Mouse (Mus musculus) lung, embryonic 14.5 days (tissue): ENCODE results near the gene Olfr1281. TPM values are rescaled to one million over a fixed set of nuclear protein-coding genes. Genes with fewer than 3 reads are reported as not detected.
"Not testable (repeated sequence)": the region's sequence is repeated elsewhere in the genome, so short reads cannot be mapped to it uniquely, and the experiment has no call there.

ENCODE experiments used
- ATAC-seq: fragments of 200-750 bp; cut with Nextera tagmentation; 2 replicates; pipeline ENCODE4 v1.8.0; 2017; ENCODE audit warnings: mild to moderate bottlenecking, moderate TSS enrichment, moderate library complexity; ENCODE audit not compliant: insufficient read depth
- DNase-seq: peaks from one replicate; pipeline ENCODE4 v3.0.0-alpha.2; 2015
- H3K27ac ChIP-seq: fragments of 300-500 bp; sonication (generic); 2 replicates; pipeline ENCODE4 v1.5.1; 2014; ENCODE audit warnings: low read depth, mild to moderate bottlenecking, moderate library complexity
- H3K27me3 ChIP-seq: fragments of 300-500 bp; sonication (generic); 2 replicates; pipeline ENCODE4 v1.6.1; 2014; ENCODE audit warnings: low read length, control low read depth; ENCODE audit not compliant: insufficient read depth
- H3K36me3 ChIP-seq: fragments of 300-500 bp; sonication (generic); 2 replicates; pipeline ENCODE4 v1.6.1; 2014; ENCODE audit warnings: control low read depth; ENCODE audit not compliant: insufficient read depth
- H3K4me1 ChIP-seq: fragments of 300-500 bp; sonication (generic); 2 replicates; pipeline ENCODE4 v1.6.1; 2014; ENCODE audit warnings: antibody characterized with exemption, control low read depth; ENCODE audit not compliant: insufficient read depth
- H3K4me2 ChIP-seq: fragments of 300-500 bp; sonication (generic); 2 replicates; pipeline ENCODE4 v1.6.1; 2014; ENCODE audit warnings: mild to moderate bottlenecking
- H3K4me3 ChIP-seq: fragments of 300-500 bp; sonication (generic); 2 replicates; pipeline ENCODE4 v1.5.1; 2014; ENCODE audit warnings: low read depth, low read length
- H3K9ac ChIP-seq: fragments of 300-500 bp; sonication (generic); 2 replicates; pipeline ENCODE4 v1.6.1; 2014
- H3K9me3 ChIP-seq: fragments of 300-500 bp; sonication (generic); 2 replicates; pipeline ENCODE4 v1.6.1; 2016; ENCODE audit warnings: low read depth, low read length, control low read depth
- CTCF ChIP-seq: IDR thresholded peaks from 2 replicates; pipeline ENCODE4 v1.5.1; 2016; ENCODE audit warnings: antibody characterized with exemption, low read depth
- WGBS: fragments of 180-500 bp; shearing (Covaris S2); extraction: QIAGEN DNeasy Blood & Tissue Kit; methylation state at CpG from one replicate; pipeline ENCODE4 v1.1.7; 2014; 5-methylcytosine and 5-hydroxymethylcytosine counted together
- polyA plus RNA-seq: library from polyadenylated mRNA; unstranded; fragments of >200 nt; fragmentation: Nextera tagmentation; extraction: Ambion mirVana; gene quantifications from 2 replicates; pipeline ENCODE4 v1.2.1, GENCODE M21; 2014

Olfr1281 gene
- not detected in 2 replicates for polyA plus RNA-seq

GRCm38 (mm10) chr2:111326220-111326619, at the start of gene Olfr1281:
Olfr1281 (plus strand) TSS chr2:111326520.
- Histone ChIP-seq H3K27ac (no peak within 1 kb of the TSS), H3K4me1 (no peaks in the 10 kb centered on the region), H3K4me2 (no peak within 1 kb of the TSS), H3K9me3 (no peaks in the 10 kb centered on the region), H3K9ac (no peak within 1 kb of the TSS), H3K27me3 (no peaks in the 10 kb centered on the region), H3K36me3 (no peaks in the 10 kb centered on the region), H3K4me3 (no peak within 1 kb of the TSS)
- 64% methylated on average over 2 of the region's 2 CpGs for WGBS
- DNase-seq (no peak), ATAC-seq (no peak)
- TF ChIP-seq CTCF, result no peak

DNA sequence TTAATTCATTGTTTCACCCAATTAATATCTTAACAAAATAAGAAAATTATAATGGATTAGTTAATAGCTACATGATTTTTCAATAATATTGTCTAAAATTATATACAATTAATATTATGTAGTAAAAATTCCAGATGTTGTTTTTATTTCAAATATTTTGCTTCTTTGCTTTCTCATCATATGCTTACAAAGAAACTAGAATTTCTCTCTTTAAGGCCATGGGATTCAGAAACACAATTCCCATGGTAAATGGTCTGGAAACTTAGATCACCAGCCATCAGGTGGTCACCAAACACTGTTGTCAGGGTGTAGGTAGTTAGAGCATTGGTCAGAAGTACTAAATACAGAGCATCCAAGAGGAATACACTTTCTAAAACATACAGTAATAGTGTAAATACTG, 36.5 kb upstream of the Olfr1281 start, which contains the start of gene Olfr1278:
Olfr1278 (plus strand) TSS at position 301 of the 400 bp plus-strand sequence.
- H3K27me3 ChIP-seq, result no peaks in the 10 kb centered on the region
- no peak within 1 kb of the TSS for H3K4me2 ChIP-seq
- H3K9me3 ChIP-seq, result no peaks in the 10 kb centered on the region
- no peak for TF ChIP-seq CTCF
- H3K4me3 ChIP-seq, result no peak within 1 kb of the TSS
- no peak within 1 kb of the TSS for H3K9ac ChIP-seq
- no peak for ATAC-seq
- H3K36me3 ChIP-seq, result no peaks in the 10 kb centered on the region
- no peaks in the 10 kb centered on the region for H3K4me1 ChIP-seq
- H3K27ac ChIP-seq, result no peak within 1 kb of the TSS
- no peak for DNase-seq

- no peak for DNase-seq
Measured at GRCm38 (mm10) chr2:111298541-111298940, 27.8 kb upstream of the Olfr1281 start.

GRCm38 (mm10) chr2:111300374-111300773, 25.9 kb upstream of the Olfr1281 start, which contains the start of gene Olfr1279:
Olfr1279 (plus strand) TSS chr2:111300635.
- DNase-seq (no peak), ATAC-seq (no peak)
- H3K36me3 ChIP-seq, result no peaks in the 10 kb centered on the region

More at GRCm38 (mm10) chr2:111298541-111298940, 27.8 kb upstream of the Olfr1281 start:
- Histone ChIP-seq H3K27me3 (no peaks in the 10 kb centered on the region), H3K4me1 (no peaks in the 10 kb centered on the region), H3K4me2 (no peak overlapping the region), H3K36me3 (no peaks in the 10 kb centered on the region), H3K4me3 (no peak overlapping the region), H3K9ac (no peak overlapping the region), H3K27ac (no peak overlapping the region), H3K9me3 (no peaks in the 10 kb centered on the region)
- ATAC-seq, result no peak
- no peak for TF ChIP-seq CTCF

GRCm38 (mm10) chr2:111313717-111314116, 12.6 kb upstream of the Olfr1281 start, which contains the start of gene Olfr1280:
Olfr1280 (plus strand) TSS chr2:111314017.
- H3K9me3 ChIP-seq, result no peaks in the 10 kb centered on the region
- TF ChIP-seq CTCF, result no peak
- no peak within 1 kb of the TSS for H3K4me2 ChIP-seq
- no peak for DNase-seq
- H3K9ac ChIP-seq, result no peak within 1 kb of the TSS
- ATAC-seq, result no peak
- H3K27ac ChIP-seq, result no peak within 1 kb of the TSS
- no peaks in the 10 kb centered on the region for H3K4me1 ChIP-seq
- H3K36me3 ChIP-seq, result no peaks in the 10 kb centered on the region
- no peaks in the 10 kb centered on the region for H3K27me3 ChIP-seq
- no peak within 1 kb of the TSS for H3K4me3 ChIP-seq

More at GRCm38 (mm10) chr2:111300374-111300773, 25.9 kb upstream of the Olfr1281 start, which contains the start of gene Olfr1279:
- no peaks in the 10 kb centered on the region for H3K4me1 ChIP-seq
- no peak within 1 kb of the TSS for H3K4me3 ChIP-seq
- no peak within 1 kb of the TSS for H3K9ac ChIP-seq
- no peaks in the 10 kb centered on the region for H3K27me3 ChIP-seq
- no peak for TF ChIP-seq CTCF
- no peaks in the 10 kb centered on the region for H3K9me3 ChIP-seq
- no peak within 1 kb of the TSS for H3K4me2 ChIP-seq
- no peak within 1 kb of the TSS for H3K27ac ChIP-seq

DNA sequence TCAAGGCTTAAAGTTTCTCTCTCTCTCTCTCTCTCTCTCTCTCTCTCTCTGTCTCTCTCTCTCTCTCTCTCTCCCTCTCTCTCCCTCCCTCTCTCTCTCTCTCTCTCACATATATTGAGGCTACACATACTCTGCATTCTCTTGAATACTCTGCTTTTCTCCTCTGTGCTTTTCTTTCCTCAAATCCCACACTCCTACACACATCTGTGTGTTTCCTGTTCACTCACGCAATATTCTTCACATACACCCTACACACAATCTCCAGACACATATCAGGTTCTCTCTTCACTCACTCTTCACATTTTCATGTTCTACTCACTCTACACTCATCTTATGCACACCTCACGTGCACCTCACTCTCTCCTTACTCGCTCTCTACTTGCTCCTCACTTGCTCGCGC, 7.4 kb downstream of the Olfr1281 start:
- ATAC-seq, result not testable (repeated sequence)

DNA sequence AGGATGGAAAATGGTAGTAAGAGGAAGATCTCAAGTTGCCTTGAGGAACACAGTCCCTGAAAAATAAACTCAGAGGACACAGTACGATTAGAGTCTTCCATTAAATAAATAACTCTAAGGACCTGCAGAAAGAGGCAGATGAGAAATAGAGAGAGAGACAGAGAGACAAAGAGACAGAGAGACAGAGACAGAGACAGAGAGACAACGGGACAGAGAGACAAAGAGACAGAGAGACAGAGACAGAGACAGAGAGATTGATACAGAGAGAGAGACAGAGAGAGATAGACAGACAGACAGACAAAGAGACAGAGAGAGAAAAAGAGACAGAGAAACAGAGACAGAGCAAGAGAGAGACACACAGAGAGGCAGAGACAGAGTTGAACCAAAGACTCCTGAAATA, 9.7 kb downstream of the Olfr1281 start, which contains the start of gene Olfr1282:
Olfr1282 (minus strand) TSS at position 101 of the 400 bp plus-strand sequence.
- Histone ChIP-seq H3K9me3 (no peaks in the 10 kb centered on the region), H3K4me2 (no peak within 1 kb of the TSS), H3K4me3 (no peak within 1 kb of the TSS), H3K27me3 (no peaks in the 10 kb centered on the region), H3K4me1 (no peaks in the 10 kb centered on the region), H3K9ac (no peak within 1 kb of the TSS), H3K36me3 (no peaks in the 10 kb centered on the region), H3K27ac (no peak within 1 kb of the TSS)
- TF ChIP-seq CTCF, result no peak
- WGBS, result 62% methylated on average over 2 of the region's 2 CpGs
- ATAC-seq, result no peak
- no peak for DNase-seq

More for the DNA sequence above, 7.4 kb downstream of the Olfr1281 start:
- H3K36me3 ChIP-seq, DNase-seq, H3K27ac ChIP-seq, H3K4me2 ChIP-seq, H3K4me3 ChIP-seq, H3K9me3 ChIP-seq, H3K9ac ChIP-seq, H3K27me3 ChIP-seq, H3K4me1 ChIP-seq: not testable (repeated sequence)
- 83% methylated on average over 5 of the region's 5 CpGs for WGBS

DNA sequence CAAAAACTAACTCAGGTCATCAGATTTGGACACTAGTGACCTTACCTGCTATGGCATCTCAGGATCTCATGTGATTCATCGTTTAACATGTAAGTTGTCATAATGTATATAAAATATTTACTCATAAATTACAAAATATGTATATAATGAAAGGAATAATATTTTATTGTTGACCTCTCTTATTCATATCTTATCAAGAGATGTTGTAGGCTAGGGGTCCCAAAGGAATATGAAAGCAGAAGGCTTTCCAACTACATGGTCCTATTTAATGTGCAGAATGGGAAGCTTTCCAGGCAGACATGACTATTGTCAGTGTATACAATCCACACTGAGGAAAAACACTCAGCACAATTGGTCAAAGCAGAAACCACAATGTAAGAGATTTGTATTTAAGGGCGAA, 40.2 kb downstream of the Olfr1281 start, which contains the start of gene Olfr1283:
Olfr1283 (plus strand) TSS at position 301 of the 400 bp plus-strand sequence.
- 71% methylated on average over 2 of the region's 2 CpGs for whole genome bisulfite sequencing
- Histone ChIP-seq H3K27ac (no peak within 1 kb of the TSS), H3K9ac (no peak within 1 kb of the TSS), H3K4me1 (no peaks in the 10 kb centered on the region), H3K36me3 (no peaks in the 10 kb centered on the region), H3K4me3 (no peak within 1 kb of the TSS), H3K4me2 (no peak within 1 kb of the TSS), H3K27me3 (no peaks in the 10 kb centered on the region), H3K9me3 (no peaks in the 10 kb centered on the region)
- ATAC-seq, result no peak
- TF ChIP-seq CTCF, result no peak
- no peak for DNase-seq
